Mouse (Mus musculus) small intestine, adult 2 months (tissue): ENCODE results near the gene Mad1l1.

Source experiments
- CTCF ChIP-seq: fragments of 200-500 bp; IDR thresholded peaks from 2 replicates; pipeline ENCODE4 v1.5.1; 2012; ENCODE audit warnings: low read depth, mild to moderate bottlenecking, control low read depth, inconsistent platforms, low read length, moderate library complexity, mixed read lengths; ENCODE audit not compliant: insufficient replicate concordance, insufficient read length; ENCODE audit errors: extremely low read depth
- POLR2A ChIP-seq: fragments of 200-500 bp; IDR thresholded peaks from 2 replicates; pipeline ENCODE4 v1.6.1; 2012; ENCODE audit warnings: low read depth, mild to moderate bottlenecking, control low read depth, inconsistent platforms, low read length, moderate library complexity

DNA sequence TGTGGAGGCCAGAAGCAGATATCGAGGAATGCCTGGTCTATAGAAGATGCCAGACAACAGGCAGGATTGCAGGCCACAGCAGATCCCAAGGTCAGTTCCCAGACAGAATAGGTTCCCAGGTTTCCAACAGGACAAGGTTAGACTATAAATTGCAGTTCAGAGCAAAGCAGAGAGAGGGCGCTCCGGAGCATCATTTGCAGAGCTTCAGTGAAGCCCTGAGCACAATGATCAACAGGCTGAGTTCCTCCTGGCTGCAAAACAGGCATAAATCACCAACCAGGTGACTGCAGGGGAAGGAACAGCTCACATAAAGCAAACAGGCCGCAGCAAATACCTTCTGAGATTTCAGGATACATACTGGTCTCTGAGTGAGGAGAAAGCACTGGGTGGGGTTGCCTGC is 123.6 kb downstream of the Mad1l1 start:
- peak; percentile 81; the same call in 1 of the 2 replicates for TF ChIP-seq CTCF
- TF ChIP-seq POLR2A = no peak
